Mouse (Mus musculus): ENCODE measurements around the gene A730061H03Rik. TPM values are rescaled to one million over a fixed set of nuclear protein-coding genes. Genes with fewer than 3 reads are reported as not detected.

A730061H03Rik gene
- polyA plus RNA-seq, 1 experiment from 2014 or later: not detected

GRCm38 (mm10) chr14:55558740-55559448 lies 1.3 kb downstream of the A730061H03Rik start:
- Histone ChIP-seq H3K27me3 (no peaks in the 10 kb centered on the region), H3K9me3 (replicated peaks) (no peaks in the 10 kb centered on the region), H3K4me1 (peaks cover 21% of the 10 kb centered on the region), H3K4me3 (peak overlapping the region; percentile 66), H3K27ac (no peak overlapping the region), H3K36me3 (ENCODE audit: poor library complexity, severe bottlenecking) (peaks cover 9% of the 10 kb centered on the region), H3K4me2 (peak overlapping the region; percentile 77), H3K9ac (peak overlapping the region; percentile 87)
- ATAC-seq: no peak
- WGBS: 58% methylated on average over 6 of the region's 6 CpGs

- 91% methylated on average over 3 of the region's 3 CpGs for WGBS
Observed at GRCm38 (mm10) chr14:55557587-55557986, 2.6 kb downstream of the A730061H03Rik start.

GRCm38 (mm10) chr14:55557003-55557402 lies 3.2 kb downstream of the A730061H03Rik start:
- 26% methylated on average over 5 of the region's 5 CpGs for WGBS
- H3K9ac ChIP-seq: no peak overlapping the region
- no peaks in the 10 kb centered on the region for H3K36me3 ChIP-seq (ENCODE audit: poor library complexity, severe bottlenecking)
- ATAC-seq: no peak
- no peaks in the 10 kb centered on the region for H3K27me3 ChIP-seq
- H3K9me3 ChIP-seq (replicated peaks): no peaks in the 10 kb centered on the region
- no peak overlapping the region for H3K4me3 ChIP-seq
- no peak overlapping the region for H3K4me2 ChIP-seq
- peaks cover 19% of the 10 kb centered on the region for H3K4me1 ChIP-seq
- H3K27ac ChIP-seq: no peak overlapping the region

More at GRCm38 (mm10) chr14:55557587-55557986, 2.6 kb downstream of the A730061H03Rik start:
- Histone ChIP-seq H3K27me3 (no peaks in the 10 kb centered on the region), H3K9me3 (replicated peaks) (no peaks in the 10 kb centered on the region), H3K4me3 (no peak overlapping the region), H3K9ac (no peak overlapping the region), H3K27ac (no peak overlapping the region), H3K4me2 (no peak overlapping the region), H3K4me1 (peaks cover 21% of the 10 kb centered on the region), H3K36me3 (ENCODE audit: poor library complexity, severe bottlenecking) (no peaks in the 10 kb centered on the region)
- no peak for ATAC-seq

- 85% methylated on average over 3 of the region's 3 CpGs for WGBS
- no peak for ATAC-seq
- Histone ChIP-seq H3K27ac (no peak overlapping the region), H3K9me3 (replicated peaks) (no peaks in the 10 kb centered on the region), H3K4me1 (peaks cover 7% of the 10 kb centered on the region), H3K9ac (no peak overlapping the region), H3K4me3 (no peak overlapping the region), H3K27me3 (no peaks in the 10 kb centered on the region), H3K36me3 (ENCODE audit: poor library complexity, severe bottlenecking) (no peaks in the 10 kb centered on the region), H3K4me2 (no peak overlapping the region)
Observed at GRCm38 (mm10) chr14:55555788-55556187, 4.4 kb downstream of the A730061H03Rik start.

- no peak overlapping the region for H3K4me2 ChIP-seq
- no peaks in the 10 kb centered on the region for H3K36me3 ChIP-seq (ENCODE audit: poor library complexity, severe bottlenecking)
- no peak overlapping the region for H3K27ac ChIP-seq
- peaks cover 7% of the 10 kb centered on the region for H3K4me1 ChIP-seq
- H3K27me3 ChIP-seq: no peaks in the 10 kb centered on the region
- H3K9ac ChIP-seq: no peak overlapping the region
- H3K9me3 ChIP-seq (replicated peaks): no peaks in the 10 kb centered on the region
- ATAC-seq: no peak
- H3K4me3 ChIP-seq: no peak overlapping the region
Observed at GRCm38 (mm10) chr14:55554635-55555034, 5.6 kb downstream of the A730061H03Rik start.

GRCm38 (mm10) chr14:55551794-55552193 lies 8.4 kb downstream of the A730061H03Rik start:
- Histone ChIP-seq H3K4me1 (no peaks in the 10 kb centered on the region), H3K9ac (no peak overlapping the region), H3K9me3 (replicated peaks) (no peaks in the 10 kb centered on the region), H3K4me2 (no peak overlapping the region), H3K36me3 (ENCODE audit: poor library complexity, severe bottlenecking) (peaks cover 20% of the 10 kb centered on the region), H3K27ac (no peak overlapping the region), H3K4me3 (no peak overlapping the region), H3K27me3 (no peaks in the 10 kb centered on the region)
- WGBS: 94% methylated on average over 8 of the region's 8 CpGs
- no peak for ATAC-seq

- WGBS: 73% methylated on average over 5 of the region's 5 CpGs
- H3K27me3 ChIP-seq: no peaks in the 10 kb centered on the region
- H3K9me3 ChIP-seq (replicated peaks): no peaks in the 10 kb centered on the region
- no peaks in the 10 kb centered on the region for H3K4me1 ChIP-seq
- H3K36me3 ChIP-seq (ENCODE audit: poor library complexity, severe bottlenecking): peaks cover 20% of the 10 kb centered on the region
- H3K27ac ChIP-seq: no peak overlapping the region
- no peak overlapping the region for H3K4me2 ChIP-seq
- no peak overlapping the region for H3K9ac ChIP-seq
- no peak for ATAC-seq
- no peak overlapping the region for H3K4me3 ChIP-seq
Observed at GRCm38 (mm10) chr14:55551347-55551746, 8.9 kb downstream of the A730061H03Rik start.

- H3K4me1 ChIP-seq: no peaks in the 10 kb centered on the region
- no peak overlapping the region for H3K4me3 ChIP-seq
- ATAC-seq: no peak
- no peaks in the 10 kb centered on the region for H3K9me3 ChIP-seq (replicated peaks)
- no peak overlapping the region for H3K4me2 ChIP-seq
- 80% methylated on average over 6 of the region's 6 CpGs for WGBS
- H3K9ac ChIP-seq: no peak overlapping the region
- H3K36me3 ChIP-seq (ENCODE audit: poor library complexity, severe bottlenecking): peaks cover 23% of the 10 kb centered on the region
- no peaks in the 10 kb centered on the region for H3K27me3 ChIP-seq
- H3K27ac ChIP-seq: no peak overlapping the region
Observed at GRCm38 (mm10) chr14:55550191-55550590, 10.0 kb downstream of the A730061H03Rik start.

- Histone ChIP-seq H3K9ac (0 out of 2 replicates have a peak overlapping the region, but pooled peaks have one; percentile 4), H3K36me3 (ENCODE audit: poor library complexity, severe bottlenecking) (peaks cover 35% of the 10 kb centered on the region), H3K27ac (0 out of 2 replicates have a peak overlapping the region, but pooled peaks have one; percentile 27), H3K4me3 (no peak overlapping the region), H3K27me3 (no peaks in the 10 kb centered on the region), H3K4me1 (peaks cover 36% of the 10 kb centered on the region), H3K4me2 (no peak overlapping the region; the same call in 1 of the 2 replicates), H3K9me3 (replicated peaks) (no peaks in the 10 kb centered on the region)
- ATAC-seq: no peak
- WGBS: 63% methylated on average over 9 of the region's 9 CpGs
Observed at GRCm38 (mm10) chr14:55544334-55544733, 15.9 kb downstream of the A730061H03Rik start.

- H3K27me3 ChIP-seq: no peaks in the 10 kb centered on the region
- H3K27ac ChIP-seq: no peak overlapping the region
- H3K4me3 ChIP-seq: no peak overlapping the region
- 95% methylated on average over 12 of the region's 12 CpGs for WGBS
- H3K9ac ChIP-seq: no peak overlapping the region
- peaks cover 15% of the 10 kb centered on the region for H3K36me3 ChIP-seq (ENCODE audit: poor library complexity, severe bottlenecking)
- no peak overlapping the region for H3K4me2 ChIP-seq
- H3K9me3 ChIP-seq (replicated peaks): no peaks in the 10 kb centered on the region
- ATAC-seq: no peak
- peaks cover 36% of the 10 kb centered on the region for H3K4me1 ChIP-seq
Observed at GRCm38 (mm10) chr14:55542268-55542667, 17.9 kb downstream of the A730061H03Rik start.

GRCm38 (mm10) chr14:55540787-55541321 lies 19.4 kb downstream of the A730061H03Rik start:
- ATAC-seq: peak; percentile 61
- Histone ChIP-seq H3K4me3 (peak overlapping the region; percentile 54), H3K27me3 (no peaks in the 10 kb centered on the region), H3K27ac (peak overlapping the region; percentile 92), H3K4me2 (peak overlapping the region; percentile 88), H3K36me3 (ENCODE audit: poor library complexity, severe bottlenecking) (peaks cover 15% of the 10 kb centered on the region), H3K9me3 (replicated peaks) (no peaks in the 10 kb centered on the region), H3K4me1 (peaks cover 36% of the 10 kb centered on the region), H3K9ac (peak overlapping the region; percentile 84)
- WGBS: 5% methylated on average over 10 of the region's 10 CpGs

- Histone ChIP-seq H3K9me3 (replicated peaks) (no peaks in the 10 kb centered on the region), H3K9ac (peak within 1 kb of the TSS; percentile 84), H3K27ac (peak within 1 kb of the TSS; percentile 92), H3K4me3 (peak within 1 kb of the TSS; percentile 54), H3K4me2 (peak within 1 kb of the TSS; percentile 88), H3K27me3 (no peaks in the 10 kb centered on the region), H3K36me3 (ENCODE audit: poor library complexity, severe bottlenecking) (peaks cover 13% of the 10 kb centered on the region), H3K4me1 (peaks cover 36% of the 10 kb centered on the region)
- WGBS: under 1% methylated on average over 32 of the region's 32 CpGs
- peak; percentile 81 for ATAC-seq
Observed at GRCm38 (mm10) chr14:55540067-55540786, 20.0 kb downstream of the A730061H03Rik start, which contains the start of gene Pck2. Gene Pck2 (plus strand): TSS chr14:55540266.
